Mouse (Mus musculus) midbrain, embryonic 12.5 days (tissue): Measurements from ENCODE around the gene Usmg5. TPM values are rescaled to one million over a fixed set of nuclear protein-coding genes. Genes with fewer than 3 reads are reported as not detected.

Source experiments
- polyA plus RNA-seq: library from polyadenylated mRNA; unstranded; fragments of >200 nt; fragmentation: Nextera tagmentation; extraction: Ambion mirVana; gene quantifications from 2 replicates; pipeline ENCODE4 v1.2.1, GENCODE M21; 2016

Usmg5 gene
- polyA plus RNA-seq, 1 experiment from 2014 or later: 1,249 TPM

Other genes starting within 250 kb of the Usmg5 start
- gene Ina, start 75.9 kb downstream of the Usmg5 start, polyA plus RNA-seq: 368 and 390 TPM in 2 replicates
- 79.8 and 84.8 TPM in 2 replicates for gene Nt5c2, start 75.5 kb downstream of the Usmg5 start, polyA plus RNA-seq
- 32.6 and 33.8 TPM in 2 replicates for gene Pcgf6, start 39.7 kb downstream of the Usmg5 start, polyA plus RNA-seq
- gene Taf5, start 22.9 kb downstream of the Usmg5 start, polyA plus RNA-seq: 11.6 and 12.1 TPM in 2 replicates
- 10.6 and 12.9 TPM in 2 replicates for gene Pdcd11, start 121 bp upstream of the Usmg5 start, polyA plus RNA-seq
- gene Calhm2, start 47.6 kb upstream of the Usmg5 start, polyA plus RNA-seq: 1.3 and 2.3 TPM in 2 replicates
- gene Calhm1, start 53.6 kb upstream of the Usmg5 start, polyA plus RNA-seq: not detected in 2 replicates
- gene Calhm3, start 67.1 kb upstream of the Usmg5 start, polyA plus RNA-seq: not detected in 2 replicates
- gene Neurl1a, start 88.2 kb upstream of the Usmg5 start, polyA plus RNA-seq: 4.8 and 5.2 TPM in 2 replicates